Mouse (Mus musculus) megakaryocyte, adult 5-6 weeks (primary cell): Measurements from ENCODE around the gene Chaf1a. TPM values are rescaled to one million over a fixed set of nuclear protein-coding genes. Genes with fewer than 3 reads are reported as not detected.
A peak's percentile ranks its signal among the peaks of the same experiment; 100 is the strongest.

Source experiments
- ATAC-seq: 2 replicates; pipeline ENCODE4 v1.8.0; 2016; ENCODE audit warnings: mild to moderate bottlenecking, inconsistent platforms; ENCODE audit not compliant: poor library complexity, severe bottlenecking
- total RNA-seq, 2 experiments: library from RNA; stranded (forward) in 1 of 2; stranded (reverse) in 1 of 2; fragments of 153-499, 151-499 nt in 1 of 2; fragments of 221-1000, 200-1000 nt in 1 of 2; gene quantifications; 2 replicates each; pipeline versions ENCODE4 v1.2.3 to v1.2.4; 2015 to 2017

Gene Chaf1a
- total RNA-seq, 2 experiments from 2014 or later: 8.1 to 18.3 TPM

- no peak for ATAC-seq
These were observed 70.3 kb downstream of the Chaf1a start for GRCm38 (mm10) chr17:56110571-56110970.

DNA sequence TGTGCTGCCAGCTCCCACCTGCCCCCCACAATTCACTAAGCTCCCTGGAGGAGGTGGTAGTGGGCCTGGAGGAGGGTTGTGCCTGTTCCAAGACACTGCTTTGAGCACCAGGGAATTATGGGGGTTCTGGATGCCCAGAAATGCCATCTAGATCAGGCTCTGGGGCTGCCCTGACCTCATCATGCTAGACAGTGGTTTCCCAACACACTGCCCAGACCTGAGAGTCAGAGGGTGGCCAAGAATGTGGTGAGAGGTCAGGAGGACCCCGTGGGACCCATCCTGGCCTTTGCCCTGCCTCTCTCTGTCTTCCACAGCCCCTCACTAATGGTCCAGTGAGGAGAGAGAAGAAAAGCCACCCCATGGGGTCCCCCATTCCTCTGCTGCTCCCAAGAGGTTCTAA is 70.8 kb downstream of the Chaf1a start:
- no peak for ATAC-seq

DNA sequence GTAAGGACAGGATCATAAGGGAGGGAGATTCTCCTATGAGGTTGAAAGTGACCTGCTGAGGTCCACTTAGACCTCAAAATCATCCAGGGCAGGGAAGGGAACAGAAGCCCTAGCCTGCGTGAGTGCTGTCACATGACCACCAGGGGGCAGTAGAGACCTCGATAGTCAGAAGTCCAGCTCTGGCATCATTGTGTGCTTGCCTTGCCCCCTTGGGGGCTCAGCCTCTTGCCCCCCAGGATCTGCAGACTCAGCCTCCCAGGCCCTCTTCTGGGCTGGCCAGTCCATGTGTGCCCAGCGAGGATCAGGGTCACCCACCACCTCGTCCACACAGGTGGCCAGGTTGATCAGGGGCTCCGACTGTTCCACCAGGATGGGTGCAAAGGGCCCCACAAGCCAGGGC is 71.6 kb downstream of the Chaf1a start:
- ATAC-seq: peak; percentile 70

- no peak for ATAC-seq
These were observed 72.5 kb downstream of the Chaf1a start for GRCm38 (mm10) chr17:56112743-56113142.

- ATAC-seq: no peak
These were observed 76.0 kb downstream of the Chaf1a start for GRCm38 (mm10) chr17:56116193-56116592.

DNA sequence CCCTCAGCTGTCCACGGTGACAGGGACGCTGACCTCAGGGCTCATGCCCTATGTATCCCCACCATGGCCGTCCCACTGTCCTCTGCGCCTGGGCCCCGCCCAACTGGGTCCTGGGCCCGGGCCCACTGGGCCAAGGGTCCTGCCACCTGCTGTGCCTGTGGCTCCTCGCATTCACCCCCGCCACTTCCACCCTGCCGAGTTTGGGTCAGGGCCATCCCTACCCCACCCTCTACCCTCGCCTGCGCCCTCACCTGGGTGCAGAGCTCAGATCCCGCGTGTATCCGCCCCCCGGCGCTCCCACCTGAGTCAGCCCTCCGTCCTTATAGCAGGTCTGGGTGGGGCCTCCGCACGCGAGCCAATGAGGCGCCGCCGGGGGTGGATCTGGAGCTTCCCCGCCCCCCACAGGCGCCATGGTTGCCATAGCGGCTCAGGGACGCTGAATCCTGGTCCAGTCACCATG is 77.0 kb downstream of the Chaf1a start, which contains the start of gene Plin5:
Gene Plin5 (minus strand): TSS at position 346 of the 460 bp plus-strand sequence.
- peak; percentile 45 for ATAC-seq

- no peak for ATAC-seq
These were observed 79.2 kb downstream of the Chaf1a start for GRCm38 (mm10) chr17:56119431-56119830.

DNA sequence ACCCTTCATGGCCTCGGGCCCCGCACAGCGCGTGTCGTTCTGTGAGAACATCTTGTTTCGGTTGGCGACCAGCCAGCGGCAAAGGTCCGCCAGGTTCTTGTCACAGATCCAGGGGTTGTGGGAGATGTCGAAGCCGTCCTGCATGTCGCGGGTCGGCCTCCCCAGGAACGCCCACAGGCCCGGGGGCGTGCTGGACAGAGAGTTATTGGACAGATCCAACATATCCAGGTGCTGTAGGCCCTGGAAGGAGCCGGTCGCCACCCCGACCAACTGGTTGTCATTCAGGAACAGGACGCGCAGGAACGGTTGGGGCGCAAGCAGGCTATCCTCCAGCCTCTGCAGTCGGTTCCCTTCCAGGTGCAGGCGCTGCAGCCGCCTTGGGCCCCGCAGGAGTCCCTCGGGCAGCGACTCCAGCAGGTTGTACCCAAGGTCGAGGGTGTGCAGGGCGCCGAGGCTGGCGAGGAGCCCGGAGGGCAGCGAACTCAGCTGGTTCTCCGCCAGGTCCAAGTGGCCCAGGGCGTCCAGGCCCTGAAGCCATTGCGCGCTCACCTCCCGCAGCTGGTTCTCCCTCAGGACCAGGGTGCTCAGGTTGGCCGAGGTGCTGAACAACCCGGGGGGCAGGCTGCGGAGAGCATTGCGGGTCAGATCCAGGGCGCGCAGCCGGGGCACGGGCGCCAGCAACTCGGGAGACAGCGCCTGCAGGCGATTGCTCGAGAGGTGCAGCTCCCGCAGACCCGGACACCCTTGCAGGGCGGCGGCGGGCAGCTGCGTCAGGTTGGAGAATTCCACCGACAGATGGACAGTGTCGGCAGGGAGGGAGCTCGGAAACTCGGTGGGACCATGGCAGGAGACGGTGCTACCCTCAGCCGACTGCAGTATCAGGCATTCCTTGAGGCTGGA is 80.0 kb downstream of the Chaf1a start:
- ATAC-seq: no peak

GRCm38 (mm10) chr17:56121826-56122225 is 81.6 kb downstream of the Chaf1a start, which contains the start of gene Lrg1:
Lrg1 (minus strand) TSS chr17:56122001.
- ATAC-seq: peak; percentile 21

Other genes starting within 250 kb of the Chaf1a start
- 8.7 and 9.9 TPM in 2 replicates for gene Zfp119a, start 161.5 kb upstream of the Chaf1a start, total RNA-seq (2015)
- gene Zfp119a, start 161.5 kb upstream of the Chaf1a start, total RNA-seq (2017): 7.4 and 8.1 TPM in 2 replicates
- gene Zfp959, start 148.3 kb upstream of the Chaf1a start, total RNA-seq (2015): 20.7 and 21.0 TPM in 2 replicates
- gene Zfp959, start 148.3 kb upstream of the Chaf1a start, total RNA-seq (2017): 8.9 and 10.6 TPM in 2 replicates
- 9.1 and 12.0 TPM in 2 replicates for gene Zfp119b, start 90.9 kb upstream of the Chaf1a start, total RNA-seq (2015)
- 4.6 and 7.0 TPM in 2 replicates for gene Zfp119b, start 90.9 kb upstream of the Chaf1a start, total RNA-seq (2017)
- gene Ebi3, start 87.8 kb upstream of the Chaf1a start, total RNA-seq (2015): 31.8 and 36.1 TPM in 2 replicates
- 16.6 and 34.0 TPM in 2 replicates for gene Ebi3, start 87.8 kb upstream of the Chaf1a start, total RNA-seq (2017)
- gene Yju2, start 81.3 kb upstream of the Chaf1a start, total RNA-seq (2015): 6.3 and 10.9 TPM in 2 replicates
- 14.7 and 17.1 TPM in 2 replicates for gene Yju2, start 81.3 kb upstream of the Chaf1a start, total RNA-seq (2017)
- gene Shd, start 70.0 kb upstream of the Chaf1a start, total RNA-seq (2015): not detected in 2 replicates
- gene Shd, start 70.0 kb upstream of the Chaf1a start, total RNA-seq (2017): 0.88 TPM in 1 of 2 replicates, not detected in the other
- gene Fsd1, start 53.9 kb upstream of the Chaf1a start, total RNA-seq (2015): not detected in 2 replicates
- not detected in 2 replicates for gene Fsd1, start 53.9 kb upstream of the Chaf1a start, total RNA-seq (2017)
- 0.25 and 0.62 TPM in 2 replicates for gene Stap2, start 34.9 kb upstream of the Chaf1a start, total RNA-seq (2015)
- gene Stap2, start 34.9 kb upstream of the Chaf1a start, total RNA-seq (2017): 0.22 and 0.24 TPM in 2 replicates
- 23.2 and 28.6 TPM in 2 replicates for gene Mpnd, start 34.7 kb upstream of the Chaf1a start, total RNA-seq (2015)
- 95.5 and 112 TPM in 2 replicates for gene Mpnd, start 34.7 kb upstream of the Chaf1a start, total RNA-seq (2017)
- 21.7 and 22.3 TPM in 2 replicates for gene Sh3gl1, start 3.8 kb upstream of the Chaf1a start, total RNA-seq (2015)
- gene Sh3gl1, start 3.8 kb upstream of the Chaf1a start, total RNA-seq (2017): 28.4 and 35.0 TPM in 2 replicates
- 12.9 and 13.2 TPM in 2 replicates for gene Ubxn6, start 34.6 kb downstream of the Chaf1a start, total RNA-seq (2015)
- gene Ubxn6, start 34.6 kb downstream of the Chaf1a start, total RNA-seq (2017): 17.0 and 30.7 TPM in 2 replicates
- 14.9 and 17.9 TPM in 2 replicates for gene Hdgfl2, start 39.2 kb downstream of the Chaf1a start, total RNA-seq (2015)
- 43.4 and 52.8 TPM in 2 replicates for gene Hdgfl2, start 39.2 kb downstream of the Chaf1a start, total RNA-seq (2017)
- gene Plin4, start 69.4 kb downstream of the Chaf1a start, total RNA-seq (2015): 0.09 TPM in 2 replicates
- gene Plin4, start 69.4 kb downstream of the Chaf1a start, total RNA-seq (2017): 0.18 TPM in 1 of 2 replicates, not detected in the other
- 0.18 TPM in 1 of 2 replicates, not detected in the other for gene Plin5, start 77.2 kb downstream of the Chaf1a start, total RNA-seq (2015)
- 0.45 TPM in 1 of 2 replicates, not detected in the other for gene Plin5, start 77.2 kb downstream of the Chaf1a start, total RNA-seq (2017)
- gene Lrg1, start 81.6 kb downstream of the Chaf1a start, total RNA-seq (2015): 17.6 and 20.1 TPM in 2 replicates
- gene Lrg1, start 81.6 kb downstream of the Chaf1a start, total RNA-seq (2017): 23.9 and 33.9 TPM in 2 replicates
- 1.5 TPM in 2 replicates for gene Sema6b, start 99.9 kb downstream of the Chaf1a start, total RNA-seq (2015)
- 2.0 and 2.7 TPM in 2 replicates for gene Sema6b, start 99.9 kb downstream of the Chaf1a start, total RNA-seq (2017)
- gene Tnfaip8l1, start 122.0 kb downstream of the Chaf1a start, total RNA-seq (2015): 4.3 and 4.4 TPM in 2 replicates
- 3.2 and 4.8 TPM in 2 replicates for gene Tnfaip8l1, start 122.0 kb downstream of the Chaf1a start, total RNA-seq (2017)
- gene Mydgf, start 143.5 kb downstream of the Chaf1a start, total RNA-seq (2015): 27.0 and 32.5 TPM in 2 replicates
- gene Mydgf, start 143.5 kb downstream of the Chaf1a start, total RNA-seq (2017): 25.7 and 29.1 TPM in 2 replicates
- gene Dpp9, start 178.5 kb downstream of the Chaf1a start, total RNA-seq (2015): 25.4 and 26.2 TPM in 2 replicates
- 17.3 and 18.1 TPM in 2 replicates for gene Dpp9, start 178.5 kb downstream of the Chaf1a start, total RNA-seq (2017)
- gene Fem1a, start 216.4 kb downstream of the Chaf1a start, total RNA-seq (2015): 10.2 and 11.8 TPM in 2 replicates
- 15.7 and 16.9 TPM in 2 replicates for gene Fem1a, start 216.4 kb downstream of the Chaf1a start, total RNA-seq (2017)
- 14.3 and 15.0 TPM in 2 replicates for gene Ticam1, start 236.3 kb downstream of the Chaf1a start, total RNA-seq (2015)
- gene Ticam1, start 236.3 kb downstream of the Chaf1a start, total RNA-seq (2017): 6.0 and 6.1 TPM in 2 replicates